Mouse (Mus musculus): ENCODE measurements around the gene Rsph14. TPM values are rescaled to one million over a fixed set of nuclear protein-coding genes. Genes with fewer than 3 reads are reported as not detected.

The Rsph14 gene
- total RNA-seq, 1 experiment: 0.18 TPM

DNA sequence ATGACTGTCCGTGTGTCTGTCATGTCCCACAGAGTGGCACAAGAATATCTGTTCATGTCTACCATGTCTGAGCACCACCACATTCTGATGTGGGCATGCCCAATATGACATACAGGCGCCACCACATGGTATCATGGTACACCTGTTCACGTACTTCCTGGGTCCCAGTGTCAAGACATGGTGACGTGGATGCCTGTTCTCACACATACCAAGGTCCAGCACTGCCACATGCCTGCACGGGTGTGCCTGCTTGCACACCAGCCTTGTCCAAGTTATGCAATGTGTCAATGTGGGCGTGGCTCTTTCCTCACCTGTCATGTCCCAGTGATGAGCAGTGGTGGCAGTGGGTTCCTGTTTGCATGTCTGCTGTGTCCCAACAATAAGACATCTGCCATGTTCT lies 99.9 kb downstream of the Rsph14 start:
- no peak for DNase-seq (ENCODE audit: low read depth, low spot score)
- H3K36me3 ChIP-seq (ENCODE audit: control insufficient read depth, insufficient read depth, low read length, poor library complexity, severe bottlenecking): no peaks in the 10 kb centered on the region
- in situ Hi-C loops (cut with MboI; ENCODE audit: low sequenced_read_pairs in 2 of 2, unreplicated experiment in 2 of 2): loop anchor here in 1 of 2 experiments (25.0 kb wide), 1 partner anchor 230 kb away; no protein-coding TSS in a partner anchor
- H3K9me3 ChIP-seq (ENCODE audit: control insufficient read depth, insufficient read depth, low read depth, low read length): no peaks in the 10 kb centered on the region
- H3K9ac ChIP-seq (ENCODE audit: insufficient read depth, low read depth, low read length, poor library complexity, severe bottlenecking): no peak overlapping the region
- no peaks in the 10 kb centered on the region for H3K4me1 ChIP-seq (ENCODE audit: control insufficient read depth in 2 of 2, insufficient read depth in 2 of 2, low read length in 2 of 2, poor library complexity in 1 of 2)
- no peak overlapping the region for H3K27ac ChIP-seq (ENCODE audit: insufficient read depth, low read depth, low read length, poor library complexity, severe bottlenecking)
- no peak overlapping the region for H3K4me3 ChIP-seq (ENCODE audit: insufficient read depth in 1 of 2, low read depth in 1 of 2, low read length in 2 of 2, poor library complexity in 1 of 2, severe bottlenecking in 1 of 2)
- TF ChIP-seq HCFC1 (IDR thresholded peaks at IDR 0.05; ENCODE audit: borderline replicate concordance, insufficient read depth, low read length): no peak
- TF ChIP-seq ZC3H11A (IDR thresholded peaks at IDR 0.05; ENCODE audit: borderline replicate concordance, low read depth, low read length): no peak
- TF ChIP-seq MAFK (IDR thresholded peaks at IDR 0.05; ENCODE audit: insufficient read depth, low read depth, low read length): no peak
- no peak for TF ChIP-seq CHD2 (IDR thresholded peaks at IDR 0.05; ENCODE audit: low read depth, low read length)
- TF ChIP-seq ZNF384 (IDR thresholded peaks at IDR 0.05; ENCODE audit: low read depth, low read length): no peak

GRCm38 (mm10) chr10:74931631-74932030 lies 100.8 kb downstream of the Rsph14 start:
- in situ Hi-C loops (cut with MboI; ENCODE audit: low sequenced_read_pairs in 2 of 2, unreplicated experiment in 2 of 2): loop anchor here in 1 of 2 experiments (25.0 kb wide), 1 partner anchor 231 kb away; no protein-coding TSS in a partner anchor
- DNase-seq (ENCODE audit: low read depth, low spot score): no peak
- no peak overlapping the region for H3K4me3 ChIP-seq (ENCODE audit: insufficient read depth in 1 of 2, low read depth in 1 of 2, low read length in 2 of 2, poor library complexity in 1 of 2, severe bottlenecking in 1 of 2)

GRCm38 (mm10) chr10:74930541-74930940 lies 101.8 kb downstream of the Rsph14 start:
- Histone ChIP-seq H3K27ac (ENCODE audit: insufficient read depth, low read depth, low read length, poor library complexity, severe bottlenecking) (no peak overlapping the region), H3K36me3 (ENCODE audit: control insufficient read depth, insufficient read depth, low read length, poor library complexity, severe bottlenecking) (no peaks in the 10 kb centered on the region), H3K9ac (ENCODE audit: insufficient read depth, low read depth, low read length, poor library complexity, severe bottlenecking) (no peak overlapping the region), H3K4me1 (ENCODE audit: control insufficient read depth in 2 of 2, insufficient read depth in 2 of 2, low read length in 2 of 2, poor library complexity in 1 of 2) (peaks cover 0 to 10% of the 10 kb centered on the region in 2 experiments; a peak in 2 of 4 replicates), H3K9me3 (ENCODE audit: control insufficient read depth, insufficient read depth, low read depth, low read length) (no peaks in the 10 kb centered on the region), H3K4me3 (ENCODE audit: insufficient read depth in 1 of 2, low read depth in 1 of 2, low read length in 2 of 2, poor library complexity in 1 of 2, severe bottlenecking in 1 of 2) (no peak overlapping the region)
- TF ChIP-seq ZNF384 (IDR thresholded peaks at IDR 0.05; ENCODE audit: low read depth, low read length): no peak
- no peak for DNase-seq (ENCODE audit: low read depth, low spot score)
- in situ Hi-C loops (cut with MboI; ENCODE audit: low sequenced_read_pairs in 2 of 2, unreplicated experiment in 2 of 2): loop anchor here in 1 of 2 experiments (25.0 kb wide), 1 partner anchor 232 kb away; no protein-coding TSS in a partner anchor

More at GRCm38 (mm10) chr10:74931631-74932030, 100.8 kb downstream of the Rsph14 start:
- no peak overlapping the region for H3K9ac ChIP-seq (ENCODE audit: insufficient read depth, low read depth, low read length, poor library complexity, severe bottlenecking)
- H3K4me1 ChIP-seq (ENCODE audit: control insufficient read depth in 2 of 2, insufficient read depth in 2 of 2, low read length in 2 of 2, poor library complexity in 1 of 2): no peaks in the 10 kb centered on the region; a peak in 1 of 4 replicates
- H3K27ac ChIP-seq (ENCODE audit: insufficient read depth, low read depth, low read length, poor library complexity, severe bottlenecking): no peak overlapping the region
- TF ChIP-seq ZC3H11A (IDR thresholded peaks at IDR 0.05; ENCODE audit: borderline replicate concordance, low read depth, low read length) (no peak), ZNF384 (IDR thresholded peaks at IDR 0.05; ENCODE audit: low read depth, low read length) (no peak), CHD2 (IDR thresholded peaks at IDR 0.05; ENCODE audit: low read depth, low read length) (no peak), HCFC1 (IDR thresholded peaks at IDR 0.05; ENCODE audit: borderline replicate concordance, insufficient read depth, low read length) (no peak), MAFK (IDR thresholded peaks at IDR 0.05; ENCODE audit: insufficient read depth, low read depth, low read length) (no peak)
- H3K9me3 ChIP-seq (ENCODE audit: control insufficient read depth, insufficient read depth, low read depth, low read length): no peaks in the 10 kb centered on the region
- H3K36me3 ChIP-seq (ENCODE audit: control insufficient read depth, insufficient read depth, low read length, poor library complexity, severe bottlenecking): no peaks in the 10 kb centered on the region

DNA sequence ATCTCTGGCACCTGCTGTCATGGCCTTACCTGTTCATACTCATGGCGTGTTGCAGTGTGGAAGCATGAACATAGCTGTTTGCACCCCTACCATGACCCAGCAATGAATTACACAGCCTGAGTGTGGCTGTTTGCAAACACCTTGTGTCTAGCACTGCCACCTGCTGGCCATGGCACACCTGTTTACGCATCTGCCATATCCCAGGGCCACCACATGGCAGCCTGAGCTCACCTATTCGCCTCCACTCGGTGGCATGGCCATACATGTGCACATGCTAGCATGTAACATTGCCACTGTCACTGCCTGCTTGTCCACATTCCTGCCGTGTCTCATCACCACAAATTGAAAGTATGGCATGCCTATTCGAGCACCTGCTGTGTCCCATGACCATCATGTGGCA lies 102.8 kb downstream of the Rsph14 start:
- Histone ChIP-seq H3K9me3 (ENCODE audit: control insufficient read depth, insufficient read depth, low read depth, low read length) (no peaks in the 10 kb centered on the region), H3K4me1 (ENCODE audit: control insufficient read depth in 2 of 2, insufficient read depth in 2 of 2, low read length in 2 of 2, poor library complexity in 1 of 2) (peaks cover 0 to 10% of the 10 kb centered on the region in 2 experiments; a peak in 2 of 4 replicates), H3K9ac (ENCODE audit: insufficient read depth, low read depth, low read length, poor library complexity, severe bottlenecking) (no peak overlapping the region), H3K27ac (ENCODE audit: insufficient read depth, low read depth, low read length, poor library complexity, severe bottlenecking) (no peak overlapping the region), H3K36me3 (ENCODE audit: control insufficient read depth, insufficient read depth, low read length, poor library complexity, severe bottlenecking) (no peaks in the 10 kb centered on the region), H3K4me3 (ENCODE audit: insufficient read depth in 1 of 2, low read depth in 1 of 2, low read length in 2 of 2, poor library complexity in 1 of 2, severe bottlenecking in 1 of 2) (no peak overlapping the region)
- in situ Hi-C loops (cut with MboI; ENCODE audit: low sequenced_read_pairs in 2 of 2, unreplicated experiment in 2 of 2): loop anchor here in 1 of 2 experiments (25.0 kb wide), 1 partner anchor 233 kb away; no protein-coding TSS in a partner anchor
- TF ChIP-seq ZNF384 (IDR thresholded peaks at IDR 0.05; ENCODE audit: low read depth, low read length) (no peak), HCFC1 (IDR thresholded peaks at IDR 0.05; ENCODE audit: borderline replicate concordance, insufficient read depth, low read length) (no peak), ZC3H11A (IDR thresholded peaks at IDR 0.05; ENCODE audit: borderline replicate concordance, low read depth, low read length) (no peak), MAFK (IDR thresholded peaks at IDR 0.05; ENCODE audit: insufficient read depth, low read depth, low read length) (no peak), CHD2 (IDR thresholded peaks at IDR 0.05; ENCODE audit: low read depth, low read length) (no peak)
- no peak for DNase-seq (ENCODE audit: low read depth, low spot score)

DNA sequence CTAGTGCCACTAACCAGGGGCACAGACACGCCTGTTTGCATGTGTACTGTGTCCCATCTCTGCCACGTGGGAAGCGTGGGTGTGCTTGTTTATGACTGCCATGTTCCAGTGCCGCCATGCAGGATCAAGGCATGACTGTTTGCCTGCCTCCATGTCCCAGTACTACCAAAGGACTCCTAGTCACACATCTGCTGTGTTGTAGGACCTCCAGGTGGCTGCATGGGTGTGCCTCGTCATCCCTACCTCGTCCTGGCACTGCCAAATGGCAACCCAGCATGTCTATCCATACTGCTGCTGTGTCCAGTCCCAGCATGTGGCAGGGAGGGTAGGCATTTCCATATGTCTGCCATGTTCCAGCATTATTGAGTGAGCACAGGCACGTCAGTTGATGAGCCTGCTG lies 104.1 kb downstream of the Rsph14 start:
- in situ Hi-C loops (cut with MboI; ENCODE audit: low sequenced_read_pairs in 2 of 2, unreplicated experiment in 2 of 2): loop anchor here in 1 of 2 experiments (25.0 kb wide), 1 partner anchor 234 kb away; no protein-coding TSS in a partner anchor
- no peak overlapping the region for H3K4me3 ChIP-seq (ENCODE audit: insufficient read depth in 1 of 2, low read depth in 1 of 2, low read length in 2 of 2, poor library complexity in 1 of 2, severe bottlenecking in 1 of 2)
- H3K9me3 ChIP-seq (ENCODE audit: control insufficient read depth, insufficient read depth, low read depth, low read length): no peaks in the 10 kb centered on the region
- no peaks in the 10 kb centered on the region for H3K36me3 ChIP-seq (ENCODE audit: control insufficient read depth, insufficient read depth, low read length, poor library complexity, severe bottlenecking)
- TF ChIP-seq HCFC1 (IDR thresholded peaks at IDR 0.05; ENCODE audit: borderline replicate concordance, insufficient read depth, low read length) (no peak), ZNF384 (IDR thresholded peaks at IDR 0.05; ENCODE audit: low read depth, low read length) (no peak), MAFK (IDR thresholded peaks at IDR 0.05; ENCODE audit: insufficient read depth, low read depth, low read length) (no peak), CHD2 (IDR thresholded peaks at IDR 0.05; ENCODE audit: low read depth, low read length) (no peak), ZC3H11A (IDR thresholded peaks at IDR 0.05; ENCODE audit: borderline replicate concordance, low read depth, low read length) (no peak)
- H3K4me1 ChIP-seq (ENCODE audit: control insufficient read depth in 2 of 2, insufficient read depth in 2 of 2, low read length in 2 of 2, poor library complexity in 1 of 2): peaks cover 0 to 10% of the 10 kb centered on the region in 2 experiments; a peak in 2 of 4 replicates
- DNase-seq (ENCODE audit: low read depth, low spot score): no peak
- H3K9ac ChIP-seq (ENCODE audit: insufficient read depth, low read depth, low read length, poor library complexity, severe bottlenecking): no peak overlapping the region
- H3K27ac ChIP-seq (ENCODE audit: insufficient read depth, low read depth, low read length, poor library complexity, severe bottlenecking): no peak overlapping the region
